Comparison of ENCODE assay signal across 7 mouse cellular contexts in the genomic region with DNA sequence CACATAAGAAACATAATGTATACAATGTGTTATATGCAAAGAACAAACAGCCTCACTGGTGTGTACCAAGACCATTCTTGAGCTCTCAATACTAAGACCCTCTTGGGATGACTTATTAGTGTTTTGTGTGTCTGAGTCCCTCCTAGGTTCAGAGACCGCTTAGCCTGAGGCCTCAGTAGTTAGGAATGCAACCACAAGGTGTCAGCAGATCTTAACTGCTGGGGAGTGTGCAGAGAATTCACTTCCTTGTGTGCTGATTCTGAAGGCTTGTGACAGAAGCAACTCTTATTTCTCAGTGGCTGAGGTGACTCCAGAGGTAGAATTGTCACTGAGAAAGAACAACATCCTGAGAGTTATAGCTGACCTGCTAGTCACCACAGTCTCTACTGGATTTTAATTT.
A peak's percentile ranks its signal among the peaks of the same experiment; 100 is the strongest.
DNase-seq lines count a peak whose midpoint lies in the region; ATAC-seq and TF ChIP-seq lines count a peak whose summit lies in the region.
"Not testable (repeated sequence)": the region's sequence is repeated elsewhere in the genome, so short reads cannot be mapped to it uniquely, and the experiment has no call there.

No protein-coding gene starts in this region.

- not testable (repeated sequence) for H3K9me3 ChIP-seq in forebrain, postnatal 0 days (ENCODE audit: low read length); hindbrain, embryonic 15.5 days; midbrain, postnatal 0 days (ENCODE audit: low read length)

- not testable (repeated sequence) for H3K4me2 ChIP-seq in forebrain, postnatal 0 days (ENCODE audit: low read depth); hindbrain, embryonic 15.5 days; midbrain, postnatal 0 days (ENCODE audit: low read depth, low read length, poor library complexity, severe bottlenecking)

- ATAC-seq in Patski: peak; percentile 69
- peak; percentile 65; the same call in 1 of the 2 replicates for ATAC-seq in forebrain, postnatal 0 days
- ATAC-seq in hindbrain, embryonic 15.5 days (ENCODE audit: low FRiP score, low read depth): peak; percentile 71
- peak; percentile 84 for ATAC-seq in megakaryocyte-erythroid progenitor cell, adult 5-6 weeks (replicated peaks; ENCODE audit: low FRiP score, low TSS enrichment, poor library complexity, severe bottlenecking)
- ATAC-seq in midbrain, postnatal 0 days (ENCODE audit: low FRiP score): 0 out of 2 replicates have a peak, but pooled peaks have one; percentile 69

- H3K9ac ChIP-seq in forebrain, postnatal 0 days; hindbrain, embryonic 15.5 days; midbrain, postnatal 0 days (replicated peaks; ENCODE audit: low read length, poor library complexity, severe bottlenecking): not testable (repeated sequence)

- TF ChIP-seq CTCF in Patski (IDR thresholded peaks at IDR 0.05): not testable (repeated sequence)
- TF ChIP-seq CTCF in forebrain, postnatal 0 days (IDR thresholded peaks at IDR 0.05; ENCODE audit: low read depth): peak; percentile 42
- TF ChIP-seq CTCF in left cerebral cortex, adult 2 months (IDR thresholded peaks at IDR 0.05): peak; percentile 20
- peak; percentile 65 for TF ChIP-seq CTCF in midbrain, postnatal 0 days (IDR thresholded peaks at IDR 0.05)

- WGBS in forebrain, postnatal 0 days: 30% methylated on average over 1 of the region's 1 CpGs
- 34% methylated on average over 1 of the region's 1 CpGs for WGBS in hindbrain, embryonic 15.5 days
- WGBS in midbrain, postnatal 0 days: 26% methylated on average over 1 of the region's 1 CpGs

- not testable (repeated sequence) for H3K27ac ChIP-seq in forebrain, postnatal 0 days (ENCODE audit: low read depth, low read length); hindbrain, embryonic 15.5 days (replicated peaks); left cerebral cortex, adult 2 months; midbrain, postnatal 0 days (ENCODE audit: low read depth, low read length)

- not testable (repeated sequence) for H3K4me3 ChIP-seq in forebrain, postnatal 0 days (ENCODE audit: low read depth, low read length); hindbrain, embryonic 15.5 days; left cerebral cortex, adult 2 months; midbrain, postnatal 0 days (ENCODE audit: low read depth, low read length)

- CTCF ChIA-PET in Patski (lab: Charles Lee): not testable (repeated sequence)

- H3K36me3 ChIP-seq in forebrain, postnatal 0 days (ENCODE audit: insufficient read depth); hindbrain, embryonic 15.5 days; midbrain, postnatal 0 days (ENCODE audit: insufficient read depth, low read length): not testable (repeated sequence)

- DNase-seq in Patski (ENCODE audit: low read depth, low spot score); forebrain, postnatal 0 days; left cerebral cortex, adult 2 months (ENCODE audit: extremely low spot score in 1 of 2, low spot score in 2 of 2): not testable (repeated sequence)
- peak; percentile 22 for DNase-seq in midbrain, postnatal 0 days (ENCODE audit: low spot score)
- peak; percentile 56 for DNase-seq in thymus, postnatal 0 days (ENCODE audit: low spot score)

- intact Hi-C loops in left cerebral cortex, adult 2 months (cut with DNase I): not testable (repeated sequence)

- POLR2A ChIA-PET in Patski (lab: Charles Lee): not testable (repeated sequence)

- H3K27me3 ChIP-seq in Patski; forebrain, postnatal 0 days (ENCODE audit: insufficient read depth, low read length); hindbrain, embryonic 15.5 days; midbrain, postnatal 0 days (ENCODE audit: insufficient read depth, low read length): not testable (repeated sequence)

- not testable (repeated sequence) for H3K4me1 ChIP-seq in forebrain, postnatal 0 days (ENCODE audit: insufficient read depth); hindbrain, embryonic 15.5 days (replicated peaks); midbrain, postnatal 0 days (ENCODE audit: insufficient read depth, low read length)

- in situ Hi-C loops in Patski (cut with MboI; ENCODE audit: low pct_unique_long_range_greater_than_20kb): not testable (repeated sequence)
